Mouse (Mus musculus) CH12.LX (cell line): ENCODE measurements around the gene Psmc3ip. TPM values are rescaled to one million over a fixed set of nuclear protein-coding genes. Genes with fewer than 3 reads are reported as not detected.

Experiments used
- DNase-seq: peaks from one replicate; pipeline ENCODE4 v3.0.0-alpha.2; 2013; ENCODE audit errors: extremely low read depth
- H3K27ac ChIP-seq: 2 replicates; pipeline ENCODE4 v1.5.1; 2012; ENCODE audit warnings: low read depth, mild to moderate bottlenecking, control low read depth, moderate library complexity; ENCODE audit not compliant: insufficient read depth
- H3K27me3 ChIP-seq: replicated peaks from 2 replicates; pipeline ENCODE3; 2012; ENCODE audit warnings: inconsistent platforms
- H3K36me3 ChIP-seq, 2 experiments: replicated peaks in 1 of 2; 2 replicates each; pipeline versions ENCODE3 to v1.6.1; 2012; ENCODE audit warnings: inconsistent platforms in 1 of 2, low read length in 1 of 2, mild to moderate bottlenecking in 1 of 2, mixed read lengths in 1 of 2, moderate library complexity in 1 of 2; ENCODE audit not compliant: control insufficient read depth in 1 of 2, insufficient read depth in 1 of 2
- H3K4me1 ChIP-seq, 2 experiments: 2 replicates each; pipeline ENCODE4 v1.6.1; 2012; ENCODE audit warnings: inconsistent platforms in 1 of 2, moderate library complexity in 1 of 2; ENCODE audit not compliant: insufficient read depth in 2 of 2, control insufficient read depth in 1 of 2
- H3K4me2 ChIP-seq: 2 replicates; pipeline ENCODE4 v1.6.1; 2012; ENCODE audit warnings: low read depth, mild to moderate bottlenecking, control low read depth; ENCODE audit not compliant: poor library complexity, insufficient read depth, severe bottlenecking
- H3K4me3 ChIP-seq, 3 experiments: fragments of 150-350 bp in 1 of 3; sonication (generic) in 1 of 3; replicated peaks in 1 of 3; 2 replicates each; pipeline versions ENCODE3 to v1.5.1; 2011 to 2012; ENCODE audit warnings: low read depth in 2 of 3, low read length in 2 of 3, mild to moderate bottlenecking in 2 of 3, moderate library complexity in 2 of 3, control low read depth in 1 of 3, improper control_type of control experiment in 1 of 3, inconsistent platforms in 1 of 3, mixed read lengths in 1 of 3; ENCODE audit not compliant: poor library complexity in 1 of 3
- H3K79me2 ChIP-seq: replicated peaks from 2 replicates; pipeline ENCODE4 v1.6.1; 2012; ENCODE audit warnings: mild to moderate bottlenecking, moderate library complexity; ENCODE audit not compliant: control insufficient read depth, poor library complexity, insufficient read depth, severe bottlenecking; ENCODE audit errors: extremely low read depth
- H3K9ac ChIP-seq: 2 replicates; pipeline ENCODE4 v1.6.1; 2012; ENCODE audit warnings: low read depth, mild to moderate bottlenecking, control low read depth, moderate library complexity; ENCODE audit not compliant: insufficient read depth
- H3K9me3 ChIP-seq: replicated peaks from 2 replicates; pipeline ENCODE3; 2012; ENCODE audit warnings: low read length, inconsistent platforms, mixed read lengths
- BHLHE40 ChIP-seq: IDR thresholded peaks from 2 replicates; pipeline ENCODE4 v1.6.1; 2011; ENCODE audit warnings: mild to moderate bottlenecking, low read depth, low read length, improper control_type of control experiment
- CHD1 ChIP-seq: IDR thresholded peaks from 2 replicates; pipeline ENCODE4 v1.6.1; 2012; ENCODE audit warnings: low read depth, low read length, improper control_type of control experiment, inconsistent platforms
- CHD2 ChIP-seq: IDR thresholded peaks from 2 replicates; pipeline ENCODE4 v1.6.1; 2011; ENCODE audit warnings: low read length, improper control_type of control experiment
- CTCF ChIP-seq, 2 experiments: IDR thresholded peaks in 1 of 2; conservative IDR thresholded peaks in 1 of 2; 2 replicates each; pipeline ENCODE4 v1.5.1; 2011 to 2012; ENCODE audit warnings: low read depth in 2 of 2, low read length in 2 of 2, improper control_type of control experiment in 1 of 2, inconsistent platforms in 1 of 2, mild to moderate bottlenecking in 1 of 2, moderate library complexity in 1 of 2
- E2F4 ChIP-seq: IDR thresholded peaks from 2 replicates; pipeline ENCODE4 v1.6.1; 2011; ENCODE audit warnings: low read depth, low read length, improper control_type of control experiment; ENCODE audit not compliant: insufficient replicate concordance
- ELF1 ChIP-seq: IDR thresholded peaks from 2 replicates; pipeline ENCODE4 v1.6.1; 2014; ENCODE audit warnings: low read depth, mild to moderate bottlenecking, inconsistent platforms, low read length, improper control_type of control experiment
- EP300 ChIP-seq: IDR thresholded peaks from 2 replicates; pipeline ENCODE4 v1.6.1; 2011; ENCODE audit warnings: low read length, improper control_type of control experiment
- ETS1 ChIP-seq: conservative IDR thresholded peaks from 2 replicates; pipeline ENCODE4 v1.6.1; 2012; ENCODE audit warnings: low read depth, mild to moderate bottlenecking, inconsistent platforms, low read length, improper control_type of control experiment, moderate library complexity
- GABPA ChIP-seq: IDR thresholded peaks from 2 replicates; pipeline ENCODE4 v1.6.1; 2012; ENCODE audit warnings: low read depth, low read length, improper control_type of control experiment, inconsistent platforms; ENCODE audit not compliant: insufficient replicate concordance
- HCFC1 ChIP-seq: IDR thresholded peaks from 2 replicates; pipeline ENCODE4 v1.6.1; 2012; ENCODE audit warnings: low read depth, mild to moderate bottlenecking, inconsistent platforms, low read length, improper control_type of control experiment
- IRF4 ChIP-seq: IDR thresholded peaks from 2 replicates; pipeline ENCODE4 v1.6.1; 2014; ENCODE audit warnings: low read depth, mild to moderate bottlenecking, inconsistent platforms, low read length, improper control_type of control experiment
- JUN ChIP-seq: IDR thresholded peaks from 2 replicates; pipeline ENCODE4 v1.6.1; 2011; ENCODE audit warnings: low read depth, mild to moderate bottlenecking, low read length, improper control_type of control experiment, moderate library complexity; ENCODE audit not compliant: insufficient read depth
- JUND ChIP-seq: conservative IDR thresholded peaks from 2 replicates; pipeline ENCODE4 v1.6.1; 2011; ENCODE audit warnings: low read depth, low read length, improper control_type of control experiment
- KAT2A ChIP-seq: IDR thresholded peaks from 2 replicates; pipeline ENCODE4 v1.6.1; 2012; ENCODE audit warnings: low read length, improper control_type of control experiment, inconsistent platforms; ENCODE audit not compliant: insufficient replicate concordance
- MAFK ChIP-seq: IDR thresholded peaks from 2 replicates; pipeline ENCODE4 v1.6.1; 2011; ENCODE audit warnings: low read length, improper control_type of control experiment; ENCODE audit not compliant: insufficient replicate concordance
- MAX ChIP-seq: IDR thresholded peaks from 2 replicates; pipeline ENCODE4 v1.6.1; 2011; ENCODE audit warnings: low read length, improper control_type of control experiment
- MAZ ChIP-seq: IDR thresholded peaks from 2 replicates; pipeline ENCODE4 v1.6.1; 2012; ENCODE audit warnings: low read depth, mild to moderate bottlenecking, inconsistent platforms, low read length, improper control_type of control experiment, moderate library complexity
- MEF2A ChIP-seq: IDR thresholded peaks from 2 replicates; pipeline ENCODE4 v1.6.1; 2014; ENCODE audit warnings: low read depth, mild to moderate bottlenecking, inconsistent platforms, low read length, improper control_type of control experiment, borderline replicate concordance
- MXI1 ChIP-seq: IDR thresholded peaks from 2 replicates; pipeline ENCODE4 v1.6.1; 2011; ENCODE audit warnings: mild to moderate bottlenecking, low read depth, low read length, improper control_type of control experiment
- MYC ChIP-seq: IDR thresholded peaks from 2 replicates; pipeline ENCODE4 v1.6.1; 2011; ENCODE audit warnings: low read depth, mild to moderate bottlenecking, improper control_type of control experiment, low read length
- NELFE ChIP-seq: IDR thresholded peaks from 2 replicates; pipeline ENCODE4 v1.6.1; 2011; ENCODE audit warnings: low read depth, low read length, improper control_type of control experiment
- NRF1 ChIP-seq: IDR thresholded peaks from 2 replicates; pipeline ENCODE4 v1.6.1; 2014; ENCODE audit warnings: low read depth, mild to moderate bottlenecking, inconsistent platforms, low read length, improper control_type of control experiment, moderate library complexity
- PAX5 ChIP-seq: IDR thresholded peaks from 2 replicates; pipeline ENCODE4 v1.6.1; 2012; ENCODE audit warnings: low read length, inconsistent platforms, mixed read lengths
- POLR2A ChIP-seq: IDR thresholded peaks from 2 replicates; pipeline ENCODE4 v1.6.1; 2011; ENCODE audit warnings: low read depth, mild to moderate bottlenecking, improper control_type of control experiment, low read length
- POLR2AphosphoS2 ChIP-seq: IDR thresholded peaks from 2 replicates; pipeline ENCODE4 v1.6.1; 2011; ENCODE audit warnings: low read depth, low read length, improper control_type of control experiment
- RAD21 ChIP-seq: IDR thresholded peaks from 2 replicates; pipeline ENCODE4 v1.6.1; 2011; ENCODE audit warnings: low read depth, mild to moderate bottlenecking, low read length, improper control_type of control experiment, moderate library complexity
- RCOR1 ChIP-seq: conservative IDR thresholded peaks from 2 replicates; pipeline ENCODE4 v1.6.1; 2012; ENCODE audit warnings: low read depth, mild to moderate bottlenecking, inconsistent platforms, low read length, improper control_type of control experiment
- SIN3A ChIP-seq: IDR thresholded peaks from 2 replicates; pipeline ENCODE4 v1.6.1; 2012; ENCODE audit warnings: low read length, improper control_type of control experiment, inconsistent platforms
- SMC3 ChIP-seq: IDR thresholded peaks from 2 replicates; pipeline ENCODE4 v1.6.1; 2011; ENCODE audit warnings: low read depth, low read length, improper control_type of control experiment
- TBP ChIP-seq: conservative IDR thresholded peaks from 2 replicates; pipeline ENCODE4 v1.6.1; 2011; ENCODE audit warnings: low read depth, low read length, improper control_type of control experiment
- TCF12 ChIP-seq: IDR thresholded peaks from 2 replicates; pipeline ENCODE4 v1.6.1; 2014; ENCODE audit warnings: low read depth, mild to moderate bottlenecking, inconsistent platforms, low read length, improper control_type of control experiment
- UBTF ChIP-seq: IDR thresholded peaks from 2 replicates; pipeline ENCODE4 v1.6.1; 2012; ENCODE audit warnings: low read depth, mild to moderate bottlenecking, inconsistent platforms, low read length, improper control_type of control experiment, moderate library complexity
- USF1 ChIP-seq: IDR thresholded peaks from 2 replicates; pipeline ENCODE4 v1.6.1; 2014; ENCODE audit warnings: low read depth, mild to moderate bottlenecking, inconsistent platforms, low read length, improper control_type of control experiment
- USF2 ChIP-seq: conservative IDR thresholded peaks from 2 replicates; pipeline ENCODE4 v1.6.1; 2011; ENCODE audit warnings: low read depth, low read length, improper control_type of control experiment
- ZC3H11A ChIP-seq: IDR thresholded peaks from 2 replicates; pipeline ENCODE4 v1.6.1; 2012; ENCODE audit warnings: low read depth, mild to moderate bottlenecking, inconsistent platforms, low read length, improper control_type of control experiment
- ZKSCAN1 ChIP-seq: IDR thresholded peaks from 2 replicates; pipeline ENCODE4 v1.6.1; 2012; ENCODE audit warnings: low read depth, inconsistent platforms, low read length, improper control_type of control experiment, borderline replicate concordance
- ZMIZ1 ChIP-seq: IDR thresholded peaks from 2 replicates; pipeline ENCODE4 v1.6.1; 2012; ENCODE audit warnings: low read depth, mild to moderate bottlenecking, inconsistent platforms, low read length, improper control_type of control experiment
- ZNF384 ChIP-seq: IDR thresholded peaks from 2 replicates; pipeline ENCODE4 v1.6.1; 2012; ENCODE audit warnings: low read depth, low read length, improper control_type of control experiment, inconsistent platforms
- dilution Hi-C: fragments of 300-500 bp; cut with MboI; formaldehyde crosslinking; loops from 2 replicates; pipeline ENCODE4 v1.14.3; 2020; ENCODE audit warnings: low sequenced_read_pairs; ENCODE audit not compliant: extremely low pct_unique_long_range_greater_than_20kb, extremely low pct_ligation_motif_present
- in situ Hi-C: fragments of 300-500 bp; cut with MboI; formaldehyde crosslinking; loops from 3 replicates; pipeline ENCODE4 v1.14.3; 2019; ENCODE audit warnings: low sequenced_read_pairs, low pct_ligation_motif_present, low pct_unique_long_range_greater_than_20kb, mixed read lengths
- polyA plus RNA-seq: library from polyadenylated mRNA; unstranded; fragments of >175 nt; gene quantifications from 2 replicates; pipeline ENCODE4 v1.2.1, GENCODE M21; 2012; ENCODE audit warnings: low read depth; ENCODE audit not compliant: insufficient read length
- total RNA-seq, 2 experiments: library from RNA; depleted of rRNA; stranded (reverse); fragments of 300-350 nt in 1 of 2; fragments of >200 nt in 1 of 2; gene quantifications; 2 replicates each; pipeline ENCODE4 v1.2.3; 2012 to 2014

The Psmc3ip gene
- total RNA-seq (2012; rRNA removed) (63.7 and 106 TPM in 2 replicates), total RNA-seq (2014; rRNA removed) (85.9 and 106 TPM in 2 replicates), polyA plus RNA-seq (89.9 and 114 TPM in 2 replicates)

- in situ Hi-C loops: no loop called here
- Histone ChIP-seq H3K4me3 (peak within 1 kb of the TSS; percentile 68 to 88 (median 80)), H3K4me2 (peak within 1 kb of the TSS; percentile 92), H3K9ac (peak within 1 kb of the TSS; percentile 93), H3K27me3 (no peaks in the 10 kb centered on the region), H3K36me3 (peaks cover 67 to 75% of the 10 kb centered on the region in 2 experiments), H3K9me3 (no peaks in the 10 kb centered on the region), H3K27ac (peak within 1 kb of the TSS; percentile 97), H3K79me2 (peaks cover 23% of the 10 kb centered on the region), H3K4me1 (peaks cover 13 to 52% of the 10 kb centered on the region in 2 experiments)
- TF ChIP-seq MYC: 0 out of 2 replicates have a peak, but pooled peaks have one; percentile 74
- TF ChIP-seq USF1: 0 out of 2 replicates have a peak, but pooled peaks have one; percentile 1
- TF ChIP-seq BHLHE40: peak; percentile 83
- no peak; the same call in 1 of the 2 replicates for TF ChIP-seq GABPA
- peak; percentile 99 for TF ChIP-seq EP300
- TF ChIP-seq MAFK: peak; percentile 84
- peak; percentile 97 for TF ChIP-seq ELF1
- peak; percentile 92; the same call in 1 of the 2 replicates for TF ChIP-seq KAT2A
- TF ChIP-seq ZKSCAN1: peak; percentile 19; the same call in 1 of the 2 replicates
- TF ChIP-seq ZNF384: peak; percentile 43; the same call in 1 of the 2 replicates
- peak; percentile 97 for TF ChIP-seq MXI1
- peak; percentile 41; the same call in 1 of the 2 replicates for TF ChIP-seq NRF1
- TF ChIP-seq RCOR1: peak; percentile 90
- peak; percentile 93 for TF ChIP-seq MAX
- peak; percentile 98 for TF ChIP-seq MEF2A
- TF ChIP-seq TBP: peak; percentile 82
- TF ChIP-seq PAX5: no peak
- peak; percentile 99 for TF ChIP-seq POLR2AphosphoS2
- peak; percentile 96 for TF ChIP-seq IRF4
- TF ChIP-seq E2F4: peak; percentile 98
- TF ChIP-seq MAZ: peak; percentile 87
- TF ChIP-seq ETS1: peak; percentile 81
- peak; percentile 100 for TF ChIP-seq TCF12
- no peak for TF ChIP-seq USF2
- peak; percentile 90 for TF ChIP-seq CHD2
- TF ChIP-seq POLR2A: peak; percentile 90
- peak; percentile 84 for TF ChIP-seq RAD21
- peak; percentile 89 for TF ChIP-seq ZMIZ1
- peak; percentile 80 to 96 for TF ChIP-seq CTCF (conservative IDR thresholded peaks at IDR 0.05 in 1 of 2, IDR thresholded peaks at IDR 0.05 in 1 of 2; ENCODE audit: low read depth in 2 of 2, low read length in 2 of 2)
- TF ChIP-seq JUN: peak; percentile 49
- peak; percentile 87 for TF ChIP-seq HCFC1
- peak; percentile 86 for TF ChIP-seq SMC3
- peak; percentile 98 for TF ChIP-seq SIN3A
- peak; percentile 85 for TF ChIP-seq NELFE
- no peak; the same call in 1 of the 2 replicates for TF ChIP-seq ZC3H11A
- 0 out of 2 replicates have a peak, but pooled peaks have one; percentile 40 for TF ChIP-seq UBTF
- no peak; the same call in 1 of the 2 replicates for TF ChIP-seq CHD1
- TF ChIP-seq JUND: peak; percentile 74; the same call in 1 of the 2 replicates
- dilution Hi-C loops: no loop called here
- DNase-seq: peak; percentile 99
Observed at GRCm38 (mm10) chr11:101095314-101096024, at the start of gene Psmc3ip. Gene Psmc3ip, minus strand, starts transcription at chr11:101095436.
